Mouse (Mus musculus): ENCODE data around the gene Fxr2. TPM values are rescaled to one million over a fixed set of nuclear protein-coding genes. Genes with fewer than 3 reads are reported as not detected.
"Not testable (repeated sequence)": the region's sequence is repeated elsewhere in the genome, so short reads cannot be mapped to it uniquely, and the experiment has no call there.

The Fxr2 gene
- polyA plus RNA-seq, 1 experiment from 2014 or later: 26.2 TPM

- peak within 1 kb of the TSS; percentile 99 for H3K4me2 ChIP-seq
- peak within 1 kb of the TSS; percentile 74 for H3K9ac ChIP-seq (ENCODE audit: low read depth, low read length)
- peak; percentile 92 for ATAC-seq (replicated peaks; ENCODE audit: low FRiP score)
- 2% methylated on average over 32 of the region's 32 CpGs for WGBS
- DNase-seq (ENCODE audit: low spot score): peak; percentile 84
- H3K4me1 ChIP-seq (replicated peaks; ENCODE audit: control insufficient read depth, insufficient read depth, low read length): peaks cover 64% of the 10 kb centered on the region
- H3K27ac ChIP-seq (ENCODE audit: low read depth, low read length): peak within 1 kb of the TSS; percentile 85
- peaks cover 3% of the 10 kb centered on the region; the same call in 1 of the 2 replicates for H3K36me3 ChIP-seq (ENCODE audit: control insufficient read depth, insufficient read depth, low read length)
- H3K27me3 ChIP-seq (replicated peaks; ENCODE audit: control insufficient read depth, insufficient read depth, low read length): no peaks in the 10 kb centered on the region; the same call in 1 of the 2 replicates
- H3K4me3 ChIP-seq (ENCODE audit: low read depth, low read length): peak within 1 kb of the TSS; percentile 82
- no peaks in the 10 kb centered on the region for H3K9me3 ChIP-seq (ENCODE audit: control insufficient read depth, low read length)
These were observed 26.9 kb upstream of the Fxr2 start, which contains the start of gene Atp1b2 for GRCm38 (mm10) chr11:69605726-69606490. TSS of gene Atp1b2 (minus strand) at chr11:69605942.

- H3K27me3 ChIP-seq (replicated peaks; ENCODE audit: control insufficient read depth, insufficient read depth, low read length): no peaks in the 10 kb centered on the region; the same call in 1 of the 2 replicates
- 49% methylated on average over 2 of the region's 2 CpGs for WGBS
- peaks cover 59% of the 10 kb centered on the region for H3K4me1 ChIP-seq (replicated peaks; ENCODE audit: control insufficient read depth, insufficient read depth, low read length)
- H3K4me3 ChIP-seq (ENCODE audit: low read depth, low read length): peak overlapping the region; percentile 82
- H3K9me3 ChIP-seq (ENCODE audit: control insufficient read depth, low read length): no peaks in the 10 kb centered on the region
- peak overlapping the region; percentile 69 for H3K9ac ChIP-seq (ENCODE audit: low read depth, low read length)
- H3K27ac ChIP-seq (ENCODE audit: low read depth, low read length): peak overlapping the region; percentile 85
- peak overlapping the region; percentile 99 for H3K4me2 ChIP-seq
- H3K36me3 ChIP-seq (ENCODE audit: control insufficient read depth, insufficient read depth, low read length): no peaks in the 10 kb centered on the region
- no peak for DNase-seq (ENCODE audit: low spot score)
- no peak for ATAC-seq (replicated peaks; ENCODE audit: low FRiP score)
These were observed 26.3 kb upstream of the Fxr2 start for GRCm38 (mm10) chr11:69606491-69606795.

GRCm38 (mm10) chr11:69606832-69607231 is 26.0 kb upstream of the Fxr2 start:
- Histone ChIP-seq H3K4me2 (no peak overlapping the region), H3K27ac (ENCODE audit: low read depth, low read length) (no peak overlapping the region), H3K27me3 (replicated peaks; ENCODE audit: control insufficient read depth, insufficient read depth, low read length) (no peaks in the 10 kb centered on the region; the same call in 1 of the 2 replicates), H3K9ac (ENCODE audit: low read depth, low read length) (no peak overlapping the region), H3K4me1 (replicated peaks; ENCODE audit: control insufficient read depth, insufficient read depth, low read length) (peaks cover 55% of the 10 kb centered on the region), H3K9me3 (ENCODE audit: control insufficient read depth, low read length) (no peaks in the 10 kb centered on the region), H3K4me3 (ENCODE audit: low read depth, low read length) (no peak overlapping the region), H3K36me3 (ENCODE audit: control insufficient read depth, insufficient read depth, low read length) (no peaks in the 10 kb centered on the region)
- ATAC-seq (replicated peaks; ENCODE audit: low FRiP score): no peak
- WGBS: 74% methylated on average over 2 of the region's 2 CpGs
- DNase-seq (ENCODE audit: low spot score): no peak

- Histone ChIP-seq H3K36me3 (ENCODE audit: control insufficient read depth, insufficient read depth, low read length) (no peaks in the 10 kb centered on the region), H3K27ac (ENCODE audit: low read depth, low read length) (peak overlapping the region; percentile 95), H3K27me3 (replicated peaks; ENCODE audit: control insufficient read depth, insufficient read depth, low read length) (no peaks in the 10 kb centered on the region; the same call in 1 of the 2 replicates), H3K4me2 (no peak overlapping the region; the same call in 1 of the 2 replicates), H3K9me3 (ENCODE audit: control insufficient read depth, low read length) (no peaks in the 10 kb centered on the region), H3K4me1 (replicated peaks; ENCODE audit: control insufficient read depth, insufficient read depth, low read length) (peaks cover 49% of the 10 kb centered on the region), H3K4me3 (ENCODE audit: low read depth, low read length) (no peak overlapping the region), H3K9ac (ENCODE audit: low read depth, low read length) (no peak overlapping the region)
- ATAC-seq (replicated peaks; ENCODE audit: low FRiP score): peak; percentile 46
- no peak for DNase-seq (ENCODE audit: low spot score)
- WGBS: 59% methylated on average over 3 of the region's 3 CpGs
These were observed 24.3 kb upstream of the Fxr2 start for GRCm38 (mm10) chr11:69608525-69608924.

GRCm38 (mm10) chr11:69609416-69609815 is 23.4 kb upstream of the Fxr2 start:
- Histone ChIP-seq H3K4me2 (peak overlapping the region; percentile 49), H3K36me3 (ENCODE audit: control insufficient read depth, insufficient read depth, low read length) (no peaks in the 10 kb centered on the region), H3K4me1 (replicated peaks; ENCODE audit: control insufficient read depth, insufficient read depth, low read length) (peaks cover 43% of the 10 kb centered on the region), H3K4me3 (ENCODE audit: low read depth, low read length) (no peak overlapping the region), H3K9me3 (ENCODE audit: control insufficient read depth, low read length) (no peaks in the 10 kb centered on the region), H3K27me3 (replicated peaks; ENCODE audit: control insufficient read depth, insufficient read depth, low read length) (no peaks in the 10 kb centered on the region), H3K27ac (ENCODE audit: low read depth, low read length) (peak overlapping the region; percentile 95), H3K9ac (ENCODE audit: low read depth, low read length) (peak overlapping the region; percentile 46)
- ATAC-seq (replicated peaks; ENCODE audit: low FRiP score) (peak; percentile 51), DNase-seq (ENCODE audit: low spot score) (no peak)
- 30% methylated on average over 7 of the region's 7 CpGs for WGBS

- H3K4me1 ChIP-seq (replicated peaks; ENCODE audit: control insufficient read depth, insufficient read depth, low read length): peaks cover 38% of the 10 kb centered on the region
- ATAC-seq (replicated peaks; ENCODE audit: low FRiP score) (no peak), DNase-seq (ENCODE audit: low spot score) (no peak)
- H3K27me3 ChIP-seq (replicated peaks; ENCODE audit: control insufficient read depth, insufficient read depth, low read length): no peaks in the 10 kb centered on the region
- H3K36me3 ChIP-seq (ENCODE audit: control insufficient read depth, insufficient read depth, low read length): no peaks in the 10 kb centered on the region
- H3K4me2 ChIP-seq: no peak overlapping the region
- H3K9ac ChIP-seq (ENCODE audit: low read depth, low read length): no peak overlapping the region
- H3K9me3 ChIP-seq (ENCODE audit: control insufficient read depth, low read length): no peaks in the 10 kb centered on the region
- no peak overlapping the region for H3K4me3 ChIP-seq (ENCODE audit: low read depth, low read length)
- H3K27ac ChIP-seq (ENCODE audit: low read depth, low read length): no peak overlapping the region
- WGBS: 68% methylated on average over 4 of the region's 4 CpGs
These were observed 21.9 kb upstream of the Fxr2 start for GRCm38 (mm10) chr11:69610899-69611298.

- no peaks in the 10 kb centered on the region for H3K9me3 ChIP-seq (ENCODE audit: control insufficient read depth, low read length)
- H3K4me3 ChIP-seq (ENCODE audit: low read depth, low read length): peak overlapping the region; percentile 43
- H3K27me3 ChIP-seq (replicated peaks; ENCODE audit: control insufficient read depth, insufficient read depth, low read length): no peaks in the 10 kb centered on the region
- H3K27ac ChIP-seq (ENCODE audit: low read depth, low read length): no peak overlapping the region
- 10% methylated on average over 19 of the region's 19 CpGs for WGBS
- peak overlapping the region; percentile 83 for H3K4me2 ChIP-seq
- peak; percentile 77 for DNase-seq (ENCODE audit: low spot score)
- H3K36me3 ChIP-seq (ENCODE audit: control insufficient read depth, insufficient read depth, low read length): no peaks in the 10 kb centered on the region
- ATAC-seq (replicated peaks; ENCODE audit: low FRiP score): peak; percentile 55; the same call in 1 of the 2 replicates
- H3K4me1 ChIP-seq (replicated peaks; ENCODE audit: control insufficient read depth, insufficient read depth, low read length): peaks cover 32% of the 10 kb centered on the region
- peak overlapping the region; percentile 63 for H3K9ac ChIP-seq (ENCODE audit: low read depth, low read length)
These were observed 19.1 kb upstream of the Fxr2 start for GRCm38 (mm10) chr11:69613553-69614256.

- not testable (repeated sequence) for H3K36me3 ChIP-seq (ENCODE audit: control insufficient read depth, insufficient read depth, low read length); DNase-seq (ENCODE audit: low spot score); H3K27ac ChIP-seq (ENCODE audit: low read depth, low read length); H3K27me3 ChIP-seq (replicated peaks; ENCODE audit: control insufficient read depth, insufficient read depth, low read length); H3K9me3 ChIP-seq (ENCODE audit: control insufficient read depth, low read length); H3K9ac ChIP-seq (ENCODE audit: low read depth, low read length); ATAC-seq (replicated peaks; ENCODE audit: low FRiP score)
- WGBS: 49% methylated on average over 11 of the region's 11 CpGs
- Histone ChIP-seq H3K4me1 (replicated peaks; ENCODE audit: control insufficient read depth, insufficient read depth, low read length) (peaks cover 27% of the 10 kb centered on the region), H3K4me3 (ENCODE audit: low read depth, low read length) (peak overlapping the region; percentile 43), H3K4me2 (peak overlapping the region; percentile 83)
These were observed 18.6 kb upstream of the Fxr2 start for GRCm38 (mm10) chr11:69614257-69614588.

Data from liver, embryonic 11.5 days (tissue).